Mouse (Mus musculus) midbrain, embryonic 15.5 days (tissue): Measurements from ENCODE around the gene Sapcd1. TPM values are rescaled to one million over a fixed set of nuclear protein-coding genes. Genes with fewer than 3 reads are reported as not detected.
"Not testable (repeated sequence)": the region's sequence is repeated elsewhere in the genome, so short reads cannot be mapped to it uniquely, and the experiment has no call there.

Experiments used
- ATAC-seq: fragments of 200-750 bp; cut with Nextera tagmentation; replicated peaks from 2 replicates; pipeline ENCODE4 v1.8.0; 2017; ENCODE audit warnings: moderate TSS enrichment
- H3K27ac ChIP-seq: fragments of 300-500 bp; sonication (generic); 2 replicates; pipeline ENCODE4 v1.5.1; 2015; ENCODE audit warnings: mild to moderate bottlenecking, inconsistent platforms
- H3K27me3 ChIP-seq: fragments of 300-500 bp; sonication (generic); replicated peaks from 2 replicates; pipeline ENCODE4 v1.6.1; 2015; ENCODE audit warnings: inconsistent platforms
- H3K36me3 ChIP-seq: fragments of 300-500 bp; sonication (generic); replicated peaks from 2 replicates; pipeline ENCODE4 v1.6.1; 2015; ENCODE audit warnings: inconsistent platforms
- H3K4me1 ChIP-seq: fragments of 300-500 bp; sonication (generic); 2 replicates; pipeline ENCODE4 v1.6.1; 2015; ENCODE audit warnings: inconsistent platforms
- H3K4me2 ChIP-seq: fragments of 300-500 bp; sonication (generic); 2 replicates; pipeline ENCODE4 v1.6.1; 2015; ENCODE audit warnings: inconsistent platforms, mild to moderate bottlenecking, moderate library complexity
- H3K4me3 ChIP-seq: fragments of 300-500 bp; sonication (generic); 2 replicates; pipeline ENCODE4 v1.5.1; 2015; ENCODE audit warnings: mild to moderate bottlenecking, inconsistent platforms
- H3K9ac ChIP-seq: fragments of 300-500 bp; sonication (generic); 2 replicates; pipeline ENCODE4 v1.6.1; 2015; ENCODE audit warnings: mild to moderate bottlenecking, inconsistent platforms
- H3K9me3 ChIP-seq: fragments of 300-500 bp; sonication (generic); 2 replicates; pipeline ENCODE4 v1.6.1; 2016; ENCODE audit warnings: inconsistent platforms
- WGBS: fragments of 180-500 bp; shearing (Covaris S2); methylation state at CpG from one replicate; pipeline ENCODE4 v1.1.7; 2015; ENCODE audit warnings: mixed read lengths; 5-methylcytosine and 5-hydroxymethylcytosine counted together
- polyA plus RNA-seq: library from polyadenylated mRNA; unstranded; fragments of >200 nt; fragmentation: Nextera tagmentation; extraction: Ambion mirVana; gene quantifications from 2 replicates; pipeline ENCODE4 v1.2.1, GENCODE M21; 2015

The Sapcd1 gene
- polyA plus RNA-seq, 1 experiment from 2014 or later = 2.7 TPM

DNA sequence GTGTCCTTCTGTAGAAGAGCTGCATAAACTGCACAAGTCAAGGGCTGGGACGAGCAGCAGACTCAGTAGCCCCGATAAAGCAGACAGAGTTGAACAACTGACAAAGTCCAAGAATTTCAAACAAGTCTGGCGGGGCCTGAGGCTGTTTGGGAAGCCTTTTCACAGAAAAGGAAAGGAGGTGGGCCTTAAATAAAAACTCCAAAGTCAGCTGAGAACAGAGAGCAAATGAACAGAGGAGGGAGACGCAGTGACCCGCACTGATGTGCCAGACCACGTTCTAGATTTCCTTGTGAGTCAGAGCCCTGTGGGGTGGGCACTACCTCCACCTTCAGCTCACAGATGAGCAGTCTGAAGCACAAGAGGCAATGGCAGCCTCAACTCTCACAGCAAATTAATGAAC lies 7.1 kb upstream of the Sapcd1 start:
- no peak overlapping the region for H3K4me2 ChIP-seq
- no peak overlapping the region for H3K4me3 ChIP-seq
- H3K4me1 ChIP-seq = peaks cover 2% of the 10 kb centered on the region
- no peaks in the 10 kb centered on the region for H3K36me3 ChIP-seq
- H3K27me3 ChIP-seq = no peaks in the 10 kb centered on the region
- no peak overlapping the region for H3K9ac ChIP-seq
- ATAC-seq = no peak
- H3K9me3 ChIP-seq = no peaks in the 10 kb centered on the region
- H3K27ac ChIP-seq = no peak overlapping the region
- WGBS = 78% methylated on average over 6 of the region's 6 CpGs

DNA sequence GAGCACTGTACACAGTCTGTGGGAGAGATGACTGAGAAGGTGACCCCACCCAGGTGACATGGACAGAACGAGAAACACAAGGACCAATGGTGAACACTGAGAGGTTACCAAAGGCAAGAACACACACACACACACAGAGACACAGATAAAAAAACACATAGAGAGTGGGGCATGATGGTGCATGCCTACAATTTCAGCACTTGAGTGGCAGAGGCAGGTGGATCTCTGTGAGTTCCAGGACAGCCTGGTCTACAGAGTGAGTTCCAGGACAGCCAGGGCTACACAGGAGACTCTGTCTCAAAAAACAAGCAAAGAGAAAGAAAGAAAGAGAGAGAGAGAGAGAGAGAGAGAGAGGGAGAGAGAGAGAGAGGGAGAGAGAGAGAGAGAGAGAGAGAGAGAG lies 5.9 kb upstream of the Sapcd1 start:
- H3K9me3 ChIP-seq, H3K27me3 ChIP-seq, H3K4me2 ChIP-seq, H3K4me1 ChIP-seq, H3K9ac ChIP-seq, ATAC-seq, H3K27ac ChIP-seq, H3K36me3 ChIP-seq, H3K4me3 ChIP-seq: not testable (repeated sequence)
- 84% methylated on average over 1 of the region's 1 CpGs for WGBS

DNA sequence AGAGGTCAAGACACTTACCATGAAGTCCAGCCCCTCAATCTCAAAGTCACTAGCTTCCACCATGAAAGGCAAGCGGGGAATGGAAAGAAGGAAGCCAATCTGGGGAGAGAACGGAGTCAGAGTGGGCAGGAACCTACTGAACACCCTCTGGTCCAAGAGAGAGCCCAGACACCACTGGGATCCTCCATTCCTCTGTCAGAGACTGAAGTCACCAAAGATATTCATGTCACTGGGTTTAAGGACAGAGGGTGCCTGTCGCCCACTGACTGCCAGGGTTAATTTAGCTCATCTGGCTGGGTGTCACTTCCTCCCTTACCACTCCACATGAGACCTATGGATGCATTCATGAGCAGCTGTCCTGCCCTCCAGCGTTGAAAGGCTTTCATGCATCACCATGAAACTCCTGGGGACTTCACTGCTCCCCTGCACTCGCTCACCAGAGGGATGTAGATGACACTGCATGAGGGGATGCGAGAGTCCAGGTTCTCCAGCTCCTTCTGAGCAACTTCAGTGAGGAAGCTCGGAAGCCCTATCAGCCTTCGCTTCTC lies 4.6 kb upstream of the Sapcd1 start:
- Histone ChIP-seq H3K27ac (no peak overlapping the region), H3K4me2 (no peak overlapping the region), H3K9me3 (no peaks in the 10 kb centered on the region), H3K36me3 (no peaks in the 10 kb centered on the region), H3K4me1 (peaks cover 6% of the 10 kb centered on the region), H3K27me3 (no peaks in the 10 kb centered on the region), H3K4me3 (no peak overlapping the region), H3K9ac (no peak overlapping the region)
- WGBS = 73% methylated on average over 8 of the region's 8 CpGs
- no peak for ATAC-seq

DNA sequence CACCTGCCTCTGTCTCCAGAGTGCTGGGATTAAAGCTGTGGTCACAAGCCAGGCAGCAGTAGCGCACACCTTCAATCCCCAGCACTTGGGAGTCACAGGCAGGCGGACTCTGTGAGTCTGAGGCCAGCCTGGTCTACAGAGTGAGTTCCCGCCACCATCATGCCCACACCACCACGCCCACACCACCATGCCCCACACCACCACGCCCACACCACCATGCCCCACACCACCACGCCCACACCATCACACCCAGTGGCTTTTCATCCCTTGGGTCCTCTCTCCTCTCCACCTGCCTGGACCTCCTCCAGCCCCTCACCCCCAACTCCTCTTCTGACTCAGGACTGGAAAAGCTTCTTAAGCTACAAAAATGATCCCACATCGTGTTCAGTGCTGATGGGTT lies 4.1 kb upstream of the Sapcd1 start:
- H3K27ac ChIP-seq = no peak overlapping the region
- no peaks in the 10 kb centered on the region for H3K27me3 ChIP-seq
- no peak overlapping the region for H3K4me3 ChIP-seq
- no peak overlapping the region for H3K4me2 ChIP-seq
- H3K9me3 ChIP-seq = no peaks in the 10 kb centered on the region
- ATAC-seq = no peak
- peaks cover 9% of the 10 kb centered on the region for H3K4me1 ChIP-seq
- WGBS = 91% methylated on average over 7 of the region's 7 CpGs
- no peaks in the 10 kb centered on the region for H3K36me3 ChIP-seq
- no peak overlapping the region for H3K9ac ChIP-seq

DNA sequence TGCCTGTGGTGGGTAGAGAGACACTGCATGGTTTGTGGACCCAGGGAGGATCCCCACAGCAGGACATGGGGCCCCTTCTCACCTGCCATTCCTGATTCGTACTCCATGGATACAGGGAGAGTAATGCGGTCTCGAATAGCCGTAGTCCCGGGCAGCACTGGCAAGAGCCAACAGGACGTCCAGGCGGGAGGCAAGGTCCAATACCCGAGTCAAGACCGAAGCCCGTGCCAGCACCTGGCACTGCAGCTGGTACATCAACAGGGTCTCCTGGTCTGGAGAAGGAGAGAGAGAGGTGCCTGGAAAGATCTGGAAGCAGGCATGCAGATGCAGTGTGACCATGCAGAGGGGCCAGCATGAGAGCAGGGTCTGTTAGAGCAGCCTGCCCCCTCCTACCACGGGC lies 3.5 kb upstream of the Sapcd1 start:
- Histone ChIP-seq H3K4me2 (no peak overlapping the region), H3K27me3 (no peaks in the 10 kb centered on the region), H3K36me3 (no peaks in the 10 kb centered on the region), H3K4me3 (no peak overlapping the region), H3K4me1 (peaks cover 9% of the 10 kb centered on the region), H3K27ac (no peak overlapping the region), H3K9me3 (no peaks in the 10 kb centered on the region), H3K9ac (no peak overlapping the region)
- no peak for ATAC-seq
- 91% methylated on average over 11 of the region's 11 CpGs for WGBS

DNA sequence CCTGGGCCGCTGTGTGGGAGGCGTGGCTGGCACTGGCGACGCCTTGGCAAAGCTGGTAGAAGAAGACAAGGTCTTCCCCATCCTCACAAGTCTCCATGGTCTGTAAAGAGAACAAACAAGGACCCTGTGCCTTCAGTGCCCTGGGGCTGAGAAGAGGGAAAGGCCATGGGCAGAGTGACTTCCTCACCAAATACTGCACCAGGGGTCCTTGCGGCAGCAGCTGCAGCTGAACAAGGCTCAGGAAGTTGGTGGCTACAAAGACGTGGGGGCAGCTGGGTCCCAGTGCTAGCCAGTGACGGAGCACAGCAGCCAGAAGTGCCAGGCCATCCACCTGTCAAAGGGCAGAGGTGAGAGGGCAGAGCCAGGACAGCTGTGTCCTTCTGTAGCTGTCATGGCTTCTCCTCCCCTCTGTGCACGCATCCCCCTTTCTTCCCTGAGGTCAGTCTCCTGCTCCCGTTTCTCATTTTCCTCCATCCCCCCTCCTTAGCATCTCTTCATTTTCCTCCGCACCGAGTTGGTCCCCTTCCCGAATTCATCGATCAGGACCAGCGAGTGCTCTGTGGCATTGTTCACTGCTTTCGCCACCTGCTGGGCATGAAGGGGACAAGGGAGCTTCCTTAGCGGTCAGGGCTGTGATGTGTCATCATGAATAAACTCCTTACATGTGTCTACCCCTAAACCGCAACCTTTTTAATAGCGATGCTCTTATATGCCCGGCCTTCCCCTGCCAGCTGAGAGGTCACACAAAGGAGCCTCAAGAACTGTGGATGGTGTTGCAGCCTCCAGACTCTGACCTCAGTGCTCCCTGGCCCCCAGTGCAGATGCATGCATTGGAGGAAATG lies 2.1 kb upstream of the Sapcd1 start:
- ATAC-seq = 0 out of 2 replicates have a peak, but pooled peaks have one; percentile 31
- Histone ChIP-seq H3K36me3 (no peaks in the 10 kb centered on the region), H3K27me3 (no peaks in the 10 kb centered on the region), H3K9me3 (no peaks in the 10 kb centered on the region), H3K4me3 (0 out of 2 replicates have a peak overlapping the region, but pooled peaks have one; percentile 9), H3K27ac (no peak overlapping the region), H3K4me1 (peaks cover 9% of the 10 kb centered on the region), H3K9ac (peak overlapping the region; percentile 25), H3K4me2 (peak overlapping the region; percentile 46)
- 29% methylated on average over 19 of the region's 19 CpGs for WGBS

DNA sequence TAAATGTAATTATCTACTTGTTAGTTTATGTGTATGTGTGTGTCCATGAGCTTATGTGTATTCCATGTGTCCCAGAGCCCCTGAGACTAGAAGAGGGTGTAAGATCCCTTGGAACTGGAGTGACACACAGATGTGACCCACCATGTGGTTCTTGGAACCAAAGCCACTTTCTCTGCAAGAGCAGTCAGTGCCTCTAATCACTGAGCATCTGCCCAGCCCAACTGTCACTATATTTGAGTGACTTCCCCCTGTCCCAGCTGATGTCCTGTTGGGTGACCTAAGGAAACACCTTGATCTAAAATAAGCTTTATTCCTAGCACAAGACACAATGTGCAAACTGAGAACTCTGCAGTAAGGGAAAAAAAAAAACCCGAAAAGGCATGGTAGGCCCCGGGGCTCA lies 499 bp upstream of the Sapcd1 start:
- 85% methylated on average over 2 of the region's 2 CpGs for WGBS
- no peak for ATAC-seq
- no peak overlapping the region for H3K27ac ChIP-seq

DNA sequence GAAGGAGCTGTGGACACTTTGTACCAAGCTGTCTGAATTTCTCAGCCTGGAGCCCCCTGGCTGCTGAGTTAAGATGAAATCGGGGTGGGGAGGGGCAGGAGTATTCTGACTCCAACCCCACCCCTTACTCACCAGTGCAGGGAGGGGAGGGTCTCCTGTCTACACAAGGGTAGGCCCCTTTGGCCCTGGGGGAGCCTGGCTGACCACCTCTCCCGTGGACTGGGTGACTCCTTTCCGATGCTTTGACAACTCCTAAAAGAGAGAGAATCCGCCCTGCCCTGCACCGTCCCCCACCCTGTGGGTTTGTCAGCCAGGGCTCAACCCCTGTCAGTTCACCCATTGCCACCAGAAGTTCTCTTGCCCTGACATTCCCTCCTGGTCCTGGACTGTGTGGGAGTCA lies 1.6 kb downstream of the Sapcd1 start:
- WGBS = 84% methylated on average over 5 of the region's 5 CpGs
- Histone ChIP-seq H3K36me3 (no peaks in the 10 kb centered on the region), H3K4me3 (no peak overlapping the region), H3K9me3 (no peaks in the 10 kb centered on the region), H3K9ac (no peak overlapping the region), H3K4me2 (no peak overlapping the region), H3K27ac (no peak overlapping the region), H3K27me3 (no peaks in the 10 kb centered on the region), H3K4me1 (peaks cover 15% of the 10 kb centered on the region)
- ATAC-seq = no peak

More for the DNA sequence above, 499 bp upstream of the Sapcd1 start:
- Histone ChIP-seq H3K9ac (no peak overlapping the region), H3K4me2 (no peak overlapping the region), H3K36me3 (no peaks in the 10 kb centered on the region), H3K4me1 (peaks cover 9% of the 10 kb centered on the region), H3K27me3 (no peaks in the 10 kb centered on the region), H3K9me3 (no peaks in the 10 kb centered on the region), H3K4me3 (no peak overlapping the region)

DNA sequence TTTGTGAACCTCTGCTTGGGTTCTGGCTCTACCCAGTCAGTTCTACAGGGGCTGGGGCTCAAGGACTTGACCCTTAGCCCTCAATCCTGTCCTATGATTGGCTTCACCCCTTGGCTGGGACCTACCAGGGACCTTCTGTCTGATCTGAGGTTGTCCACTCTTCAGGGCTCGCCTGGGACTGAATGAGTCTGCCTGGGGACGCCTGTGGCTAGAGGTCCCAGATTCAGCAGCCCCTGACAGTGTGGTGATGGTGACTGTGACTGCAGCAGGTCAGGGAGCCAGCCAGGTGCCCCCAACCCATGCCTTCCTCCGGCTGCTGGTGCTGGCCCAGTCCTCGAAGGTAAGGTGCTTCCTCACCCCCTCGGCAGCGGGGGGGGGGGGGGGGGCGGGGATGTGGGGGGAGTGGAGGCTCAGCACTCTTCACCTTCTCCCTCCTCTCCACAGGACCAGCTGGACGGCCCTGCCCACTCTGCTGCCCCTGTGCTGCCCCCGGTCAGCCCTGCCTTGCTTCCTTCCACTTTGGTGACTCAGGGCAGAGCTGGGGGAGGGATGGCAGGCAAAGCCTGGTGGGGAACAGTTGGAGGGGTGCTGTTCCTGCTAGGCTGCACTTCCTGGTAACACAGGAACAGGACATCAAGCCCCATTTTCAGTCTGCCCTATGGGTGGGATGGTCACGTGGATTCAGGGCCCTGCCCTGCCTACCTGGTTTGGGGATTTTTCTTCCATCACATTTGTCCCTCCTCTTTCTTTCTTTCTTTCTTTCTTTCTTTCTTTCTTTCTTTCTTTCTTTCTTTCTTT lies 2.9 kb downstream of the Sapcd1 start:
- Histone ChIP-seq H3K9me3 (no peaks in the 10 kb centered on the region), H3K27me3 (no peaks in the 10 kb centered on the region), H3K4me1 (peaks cover 13% of the 10 kb centered on the region), H3K4me3 (no peak overlapping the region), H3K36me3 (no peaks in the 10 kb centered on the region), H3K9ac (no peak overlapping the region), H3K27ac (no peak overlapping the region), H3K4me2 (no peak overlapping the region)
- ATAC-seq = no peak
- WGBS = 66% methylated on average over 8 of the region's 10 CpGs

DNA sequence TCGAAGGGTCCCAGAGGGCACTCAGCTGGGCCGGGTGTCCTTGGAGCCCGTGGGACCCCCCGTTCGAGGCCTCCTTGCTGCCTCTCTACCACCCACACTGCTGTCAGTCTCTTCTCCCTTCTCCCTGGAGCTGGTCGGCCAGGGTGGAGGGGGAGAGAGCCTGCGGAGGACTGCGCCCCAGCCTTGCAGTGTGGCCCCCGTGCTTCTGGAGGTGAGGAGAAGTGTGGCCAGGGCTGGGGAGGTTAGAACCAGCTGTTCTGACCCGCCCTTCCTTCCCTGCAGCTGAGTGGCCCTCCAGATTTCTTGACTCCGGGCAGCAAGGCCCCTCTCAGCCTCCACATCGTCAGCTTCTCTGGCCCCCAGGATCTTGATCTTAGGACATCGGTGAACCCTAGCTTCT lies 3.6 kb downstream of the Sapcd1 start:
- Histone ChIP-seq H3K4me3 (no peak overlapping the region), H3K9me3 (no peaks in the 10 kb centered on the region), H3K9ac (no peak overlapping the region), H3K4me1 (peaks cover 8% of the 10 kb centered on the region), H3K4me2 (no peak overlapping the region), H3K27me3 (no peaks in the 10 kb centered on the region), H3K27ac (no peak overlapping the region), H3K36me3 (no peaks in the 10 kb centered on the region)
- WGBS = 74% methylated on average over 13 of the region's 13 CpGs
- no peak for ATAC-seq

DNA sequence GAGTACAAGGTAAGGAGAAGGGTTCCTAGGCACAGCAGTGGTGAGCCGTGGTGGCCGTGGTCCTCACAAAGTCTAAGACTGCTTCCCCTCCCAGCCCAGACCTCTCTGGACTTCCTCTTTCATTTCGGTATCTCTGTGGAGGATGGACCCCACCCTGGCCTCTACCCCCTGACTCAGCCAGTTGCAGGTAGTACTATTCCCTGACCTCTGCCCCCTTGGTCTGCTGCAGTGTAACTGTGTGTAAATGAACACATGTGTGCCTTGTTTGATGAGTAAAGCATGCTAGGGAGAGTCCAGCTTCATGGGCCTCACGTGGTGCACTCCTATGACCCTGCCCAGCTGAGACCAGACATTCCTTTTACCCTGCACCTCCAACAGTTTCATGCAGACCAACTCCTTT lies 4.1 kb downstream of the Sapcd1 start:
- Histone ChIP-seq H3K36me3 (no peaks in the 10 kb centered on the region), H3K27ac (no peak overlapping the region), H3K4me2 (no peak overlapping the region), H3K9ac (no peak overlapping the region), H3K4me3 (no peak overlapping the region), H3K9me3 (no peaks in the 10 kb centered on the region), H3K27me3 (no peaks in the 10 kb centered on the region), H3K4me1 (peaks cover 8% of the 10 kb centered on the region)
- 81% methylated on average over 4 of the region's 4 CpGs for WGBS
- no peak for ATAC-seq

DNA sequence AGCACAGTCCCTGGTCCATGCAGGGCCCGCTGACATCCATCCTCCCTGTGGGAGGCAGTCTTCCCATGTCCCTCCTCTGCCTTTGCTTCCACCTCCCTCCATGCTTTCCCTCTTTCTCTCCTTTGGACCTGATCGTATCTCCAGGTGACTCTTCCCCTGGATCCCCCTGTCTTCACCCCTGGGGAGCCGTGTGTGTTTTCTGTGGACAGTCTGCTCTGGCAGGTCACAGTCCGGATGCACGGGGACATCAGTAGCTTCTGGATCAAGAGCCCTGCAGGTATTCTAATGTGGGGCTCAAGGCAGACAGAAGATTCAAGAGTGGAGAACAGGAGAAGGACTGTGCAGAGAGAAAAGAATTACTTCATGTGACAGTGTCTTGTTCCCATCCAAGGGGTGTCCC lies 4.6 kb downstream of the Sapcd1 start:
- H3K4me2 ChIP-seq = no peak overlapping the region
- H3K4me3 ChIP-seq = no peak overlapping the region
- no peak overlapping the region for H3K27ac ChIP-seq
- peaks cover 8% of the 10 kb centered on the region for H3K4me1 ChIP-seq
- no peaks in the 10 kb centered on the region for H3K9me3 ChIP-seq
- 83% methylated on average over 5 of the region's 5 CpGs for WGBS
- H3K9ac ChIP-seq = no peak overlapping the region
- H3K27me3 ChIP-seq = no peaks in the 10 kb centered on the region
- no peak for ATAC-seq
- H3K36me3 ChIP-seq = no peaks in the 10 kb centered on the region
